Mouse (Mus musculus) T-cell, adult 66 days (primary cell): ENCODE results near the gene Vmn1r94. TPM values are rescaled to one million over a fixed set of nuclear protein-coding genes. Genes with fewer than 3 reads are reported as not detected.

Experiments
- total RNA-seq, 2 experiments: library from RNA; stranded (reverse); gene quantifications; 3 replicates in 1 of 2; 4 replicates in 1 of 2; pipeline ENCODE4 v1.2.4; 2023

Vmn1r94 gene
- not detected for total RNA-seq

DNA sequence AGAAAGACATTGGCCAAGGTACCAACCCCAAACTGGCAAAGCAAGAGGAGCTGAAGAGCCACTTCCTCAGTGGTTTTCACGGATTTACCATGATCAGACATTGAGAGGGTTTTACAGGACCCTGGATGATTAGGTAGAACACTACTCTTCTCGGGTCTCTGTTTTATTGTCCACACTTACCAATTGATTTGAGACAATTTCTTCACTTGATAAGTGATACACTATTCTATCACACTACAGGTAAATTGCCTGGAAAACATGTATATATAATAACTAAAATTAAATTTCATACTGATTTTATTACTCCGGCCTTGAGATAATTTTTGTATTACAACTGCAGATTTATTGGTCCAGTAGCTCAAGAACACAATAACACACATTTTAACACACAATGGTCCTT lies at the start of gene Vmn1r94:
Gene Vmn1r94, minus strand, starts transcription at position 101 of the 400 bp plus-strand sequence.

DNA sequence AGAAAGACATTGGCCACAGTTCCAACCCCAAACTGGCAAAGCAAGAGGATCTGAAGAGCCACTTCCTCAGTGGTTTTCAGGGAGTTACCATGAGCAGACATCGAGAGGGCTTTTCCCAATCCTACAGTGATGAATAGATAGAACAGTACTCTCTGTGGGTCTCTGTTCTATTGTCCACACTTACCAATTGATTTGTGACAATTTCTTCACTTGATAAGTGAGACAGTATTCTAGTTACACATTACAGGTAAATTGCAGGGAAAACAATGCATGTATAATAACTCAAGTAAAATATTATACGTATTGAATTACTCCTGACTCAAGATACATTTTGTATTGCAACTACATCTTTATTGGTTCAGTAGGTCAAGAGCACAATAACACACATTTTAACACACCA lies 37.3 kb upstream of the Vmn1r94 start, which contains the start of gene Gm6164:
Gene Gm6164, minus strand, starts transcription at position 101 of the 400 bp plus-strand sequence.

DNA sequence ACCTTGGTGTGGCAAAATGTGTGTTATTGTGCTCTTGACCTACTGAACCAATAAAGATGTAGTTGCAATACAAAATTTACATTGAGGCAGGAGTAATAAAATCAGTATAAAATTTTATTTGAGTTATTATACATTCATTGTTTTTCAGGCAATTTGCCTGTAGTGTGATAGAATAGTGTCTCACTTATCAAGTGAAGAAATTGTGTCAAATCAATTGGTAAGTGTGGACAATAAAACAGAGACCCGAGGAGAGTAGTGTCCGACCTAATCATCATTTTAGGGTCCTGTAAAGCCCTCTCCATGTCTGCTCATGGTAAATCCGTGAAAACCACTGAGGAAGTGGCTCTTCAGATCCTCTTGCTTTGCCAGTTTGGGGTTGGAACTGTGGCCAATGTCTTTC lies 25.2 kb upstream of the Vmn1r94 start, which contains the start of gene Vmn1r95:
Gene Vmn1r95, plus strand, starts transcription at position 301 of the 400 bp plus-strand sequence.

DNA sequence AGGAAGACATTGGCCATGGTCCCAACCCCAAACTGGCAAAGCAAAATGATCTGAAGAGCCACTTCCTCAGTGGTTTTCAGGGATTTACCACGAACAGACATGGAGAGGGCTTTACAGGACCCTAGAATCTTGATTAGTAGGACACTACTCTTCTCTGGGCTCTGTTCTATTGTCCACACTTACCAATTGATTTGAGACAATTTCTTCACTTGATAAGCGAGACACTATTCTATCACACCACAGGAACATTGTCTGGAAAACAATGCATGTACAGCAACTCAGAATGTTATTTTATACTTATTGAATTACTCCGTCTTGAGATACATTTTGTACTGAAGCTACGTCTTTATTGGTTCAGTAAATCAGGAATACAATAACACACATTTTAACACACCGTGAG lies 29.2 kb downstream of the Vmn1r94 start, which contains the start of gene Vmn1r93:
Gene Vmn1r93, minus strand, starts transcription at position 101 of the 400 bp plus-strand sequence.

DNA sequence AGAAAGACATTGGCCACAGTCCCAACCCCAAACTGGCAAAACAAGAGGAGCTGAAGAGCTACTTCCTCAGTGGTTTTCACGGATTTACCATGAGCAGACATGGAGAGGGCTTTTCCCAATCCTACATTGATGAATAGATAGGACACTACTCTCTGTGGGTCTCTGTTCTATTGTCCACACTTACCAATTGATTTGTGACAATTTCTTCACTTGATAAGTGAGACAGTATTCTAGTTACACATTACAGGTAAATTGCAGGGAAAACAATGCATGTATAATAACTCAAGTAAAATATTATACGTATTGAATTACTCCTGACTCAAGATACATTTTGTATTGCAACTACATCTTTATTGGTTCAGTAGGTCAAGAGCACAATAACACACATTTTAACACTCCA lies 45.7 kb downstream of the Vmn1r94 start, which contains the start of gene Gm16442:
Gene Gm16442, minus strand, starts transcription at position 101 of the 400 bp plus-strand sequence.

Other genes starting within 250 kb of the Vmn1r94 start
- 10 to 100 TPM; 69.4 to 80.7 TPM for gene Pvr, start 247.2 kb downstream of the Vmn1r94 start, total RNA-seq
- gene Igsf23, start 217.6 kb downstream of the Vmn1r94 start, total RNA-seq = 1 to 10 TPM; 3.4 to 6.3 TPM
- not detected for gene Ceacam20, start 203.0 kb downstream of the Vmn1r94 start, total RNA-seq
- not detected for gene Nlrp9b, start 176.9 kb downstream of the Vmn1r94 start, total RNA-seq
- gene Vmn1r91, start 68.7 kb downstream of the Vmn1r94 start, total RNA-seq = not detected
- gene Gm16442, start 45.8 kb downstream of the Vmn1r94 start, total RNA-seq = not detected
- gene Vmn1r93, start 29.3 kb downstream of the Vmn1r94 start, total RNA-seq = not detected
- not detected for gene Vmn1r95, start 25.3 kb upstream of the Vmn1r94 start, total RNA-seq
- not detected for gene Gm6164, start 37.2 kb upstream of the Vmn1r94 start, total RNA-seq
- not detected for gene Gm4498, start 65.5 kb upstream of the Vmn1r94 start, total RNA-seq
- gene Gm5890, start 94.5 kb upstream of the Vmn1r94 start, total RNA-seq = not detected
- not detected for gene Gm4133, start 165.7 kb upstream of the Vmn1r94 start, total RNA-seq
- not detected for gene Gm5728, start 207.0 kb upstream of the Vmn1r94 start, total RNA-seq
- gene Vmn1r100, start 249.6 kb upstream of the Vmn1r94 start, total RNA-seq = not detected